Mouse (Mus musculus): ENCODE results near the gene Sf3a2. TPM values are rescaled to one million over a fixed set of nuclear protein-coding genes. Genes with fewer than 3 reads are reported as not detected.

The Sf3a2 gene
- total and polyA plus RNA-seq, 2 experiments from 2014 or later: 20.4 to 66.4 TPM

DNA sequence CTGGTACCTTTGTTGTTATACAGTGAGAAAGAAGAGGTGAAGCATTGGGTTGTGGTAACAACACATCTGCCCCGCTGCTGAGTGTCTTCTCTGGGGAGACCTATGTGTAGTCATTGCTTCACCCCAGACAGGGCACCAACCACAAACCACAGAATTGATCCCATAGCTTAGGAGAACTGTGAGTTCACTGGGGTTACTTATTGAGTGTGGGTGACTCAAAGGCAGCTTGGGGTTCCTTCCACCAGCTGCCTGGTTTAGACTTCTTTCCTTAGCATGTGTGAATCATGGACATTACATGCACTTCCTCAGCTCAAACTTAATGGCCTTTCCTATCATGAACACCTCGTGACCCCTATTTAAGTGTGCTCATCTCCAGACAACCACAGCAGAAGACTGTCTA is 34.5 kb upstream of the Sf3a2 start:
- no peak overlapping the region for H3K4me3 ChIP-seq (ENCODE audit: low read depth, low read length)
- H3K27ac ChIP-seq (ENCODE audit: low read depth, low read length): no peak overlapping the region
- DNase-seq (no peak), ATAC-seq (no peak)
- H3K9ac ChIP-seq: no peak overlapping the region
- no peak overlapping the region for H3K4me2 ChIP-seq (ENCODE audit: low read depth)
- no peaks in the 10 kb centered on the region; the same call in 1 of the 2 replicates for H3K4me1 ChIP-seq (ENCODE audit: insufficient read depth)
- no peak for TF ChIP-seq CTCF (IDR thresholded peaks at IDR 0.05; ENCODE audit: low read depth)
- WGBS: 95% methylated on average over 2 of the region's 2 CpGs
- no peaks in the 10 kb centered on the region for H3K27me3 ChIP-seq (ENCODE audit: insufficient read depth, low read length)
- H3K9me3 ChIP-seq (ENCODE audit: low read length): no peaks in the 10 kb centered on the region
- peaks cover 34% of the 10 kb centered on the region for H3K36me3 ChIP-seq (ENCODE audit: insufficient read depth)

DNA sequence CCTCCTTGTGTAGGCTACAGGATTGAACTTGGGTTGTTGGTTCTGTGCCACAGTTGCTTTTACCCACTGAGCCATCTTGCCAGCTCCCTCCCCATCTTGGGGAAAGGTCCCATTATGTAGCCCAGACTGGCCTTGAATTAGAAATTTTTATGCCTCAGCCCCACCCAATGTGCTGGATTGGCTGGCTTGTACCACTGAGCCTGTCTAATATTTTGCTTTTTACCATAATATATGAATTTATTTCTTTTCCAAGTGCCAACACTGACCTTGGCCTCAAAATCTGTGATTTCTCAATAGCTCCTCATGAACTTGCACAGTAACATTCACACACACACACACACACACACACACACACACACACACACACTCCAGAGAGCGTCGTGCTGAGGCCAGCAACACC is 32.3 kb upstream of the Sf3a2 start:
- Histone ChIP-seq H3K27me3 (ENCODE audit: insufficient read depth, low read length) (no peaks in the 10 kb centered on the region), H3K36me3 (ENCODE audit: insufficient read depth) (peaks cover 53% of the 10 kb centered on the region), H3K4me3 (ENCODE audit: low read depth, low read length) (no peak overlapping the region), H3K4me1 (ENCODE audit: insufficient read depth) (no peaks in the 10 kb centered on the region; the same call in 1 of the 2 replicates), H3K9ac (no peak overlapping the region), H3K9me3 (ENCODE audit: low read length) (no peaks in the 10 kb centered on the region), H3K4me2 (ENCODE audit: low read depth) (no peak overlapping the region), H3K27ac (ENCODE audit: low read depth, low read length) (no peak overlapping the region)
- ATAC-seq (no peak), DNase-seq (no peak)
- 84% methylated on average over 2 of the region's 2 CpGs for WGBS
- no peak for TF ChIP-seq CTCF (IDR thresholded peaks at IDR 0.05; ENCODE audit: low read depth)

DNA sequence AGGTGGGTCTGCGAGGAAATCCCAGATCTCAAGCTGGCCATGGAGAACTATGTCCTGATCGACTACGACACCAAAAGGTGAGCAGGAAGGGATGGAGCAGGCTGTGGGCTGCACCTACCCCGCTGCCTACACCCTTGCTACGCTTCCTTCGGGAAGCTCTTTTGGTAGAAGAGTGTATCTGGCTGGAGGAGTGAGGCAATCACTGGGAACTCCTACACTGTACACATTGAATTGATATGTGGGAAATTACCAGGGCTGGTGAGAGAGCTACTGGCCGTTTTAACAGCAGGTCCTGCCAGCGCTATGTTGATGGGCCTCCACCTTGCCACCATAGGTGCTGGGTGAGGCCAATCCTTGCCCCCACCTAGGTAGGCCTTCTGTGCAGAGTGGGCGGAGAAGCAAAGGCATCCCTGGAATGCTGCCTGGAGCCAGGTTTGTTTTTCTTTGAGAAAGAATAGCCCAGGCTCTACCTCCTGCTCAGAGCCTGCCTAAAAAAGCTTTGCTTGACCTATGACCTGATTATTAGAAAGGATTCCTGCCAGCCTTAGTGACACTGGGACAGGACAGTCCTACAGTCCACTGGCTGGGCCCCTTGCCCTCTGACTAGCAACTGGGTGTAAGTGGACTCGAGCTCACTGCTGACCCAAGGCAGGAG is 31.7 kb upstream of the Sf3a2 start:
- 84% methylated on average over 10 of the region's 10 CpGs for WGBS
- no peak for DNase-seq
- H3K9ac ChIP-seq: no peak overlapping the region
- no peak overlapping the region for H3K27ac ChIP-seq (ENCODE audit: low read depth, low read length)
- ATAC-seq: no peak
- no peaks in the 10 kb centered on the region for H3K9me3 ChIP-seq (ENCODE audit: low read length)
- peaks cover 58% of the 10 kb centered on the region for H3K36me3 ChIP-seq (ENCODE audit: insufficient read depth)
- no peak overlapping the region for H3K4me2 ChIP-seq (ENCODE audit: low read depth)
- H3K4me1 ChIP-seq (ENCODE audit: insufficient read depth): no peaks in the 10 kb centered on the region; the same call in 1 of the 2 replicates
- no peak overlapping the region for H3K4me3 ChIP-seq (ENCODE audit: low read depth, low read length)
- TF ChIP-seq CTCF (IDR thresholded peaks at IDR 0.05; ENCODE audit: low read depth): no peak
- no peaks in the 10 kb centered on the region for H3K27me3 ChIP-seq (ENCODE audit: insufficient read depth, low read length)

DNA sequence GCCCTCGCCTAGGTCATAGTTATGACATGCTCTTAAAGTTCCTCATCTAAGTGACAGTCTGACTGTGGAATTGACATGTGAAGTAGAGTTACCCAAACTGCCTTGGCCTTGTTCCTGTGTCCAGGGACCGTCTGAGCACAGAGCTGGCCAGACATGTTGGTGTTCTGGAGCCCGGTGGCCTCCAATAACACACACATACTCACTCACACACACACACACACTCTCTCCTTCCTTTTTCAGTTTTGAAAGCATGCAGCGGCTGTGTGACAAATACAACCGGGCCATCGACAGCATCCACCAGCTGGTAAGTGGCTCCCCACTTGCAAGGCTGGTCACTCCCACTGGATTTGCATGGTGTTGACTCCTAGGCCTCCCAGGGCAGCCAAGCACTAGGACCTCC is 29.6 kb upstream of the Sf3a2 start:
- Histone ChIP-seq H3K27ac (ENCODE audit: low read depth, low read length) (no peak overlapping the region), H3K4me3 (ENCODE audit: low read depth, low read length) (no peak overlapping the region), H3K36me3 (ENCODE audit: insufficient read depth) (peaks cover 77% of the 10 kb centered on the region), H3K9ac (no peak overlapping the region), H3K4me2 (ENCODE audit: low read depth) (no peak overlapping the region), H3K9me3 (ENCODE audit: low read length) (no peaks in the 10 kb centered on the region), H3K4me1 (ENCODE audit: insufficient read depth) (no peaks in the 10 kb centered on the region), H3K27me3 (ENCODE audit: insufficient read depth, low read length) (no peaks in the 10 kb centered on the region)
- DNase-seq (no peak), ATAC-seq (no peak)
- TF ChIP-seq CTCF (IDR thresholded peaks at IDR 0.05; ENCODE audit: low read depth): no peak
- 93% methylated on average over 6 of the region's 6 CpGs for WGBS

DNA sequence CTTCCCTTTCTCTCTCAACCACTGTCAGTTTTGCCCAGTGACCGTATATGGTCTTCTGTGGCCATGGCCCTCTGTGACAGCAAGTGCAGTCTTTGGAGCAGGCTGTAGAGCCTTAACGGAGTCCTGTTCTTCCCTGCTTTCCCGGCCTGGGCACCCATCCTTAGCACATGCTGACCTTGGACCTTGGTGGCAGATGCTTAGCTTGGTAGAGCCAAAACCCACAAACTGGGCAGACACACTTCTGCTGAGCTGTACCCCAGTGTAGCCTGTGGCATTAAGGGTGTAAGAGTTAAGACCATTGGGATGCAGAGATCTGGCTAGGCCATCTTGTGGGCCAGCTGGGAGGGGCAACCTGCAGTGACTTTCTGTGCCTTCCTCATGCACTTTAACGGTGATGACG is 24.2 kb upstream of the Sf3a2 start:
- DNase-seq (no peak), ATAC-seq (no peak)
- H3K4me1 ChIP-seq (ENCODE audit: insufficient read depth): peaks cover 6% of the 10 kb centered on the region; the same call in 1 of the 2 replicates
- no peaks in the 10 kb centered on the region for H3K27me3 ChIP-seq (ENCODE audit: insufficient read depth, low read length)
- H3K27ac ChIP-seq (ENCODE audit: low read depth, low read length): peak overlapping the region; percentile 85
- peak overlapping the region; percentile 22; the same call in 1 of the 2 replicates for H3K9ac ChIP-seq
- no peak overlapping the region for H3K4me3 ChIP-seq (ENCODE audit: low read depth, low read length)
- WGBS: 89% methylated on average over 5 of the region's 5 CpGs
- peaks cover 95% of the 10 kb centered on the region for H3K36me3 ChIP-seq (ENCODE audit: insufficient read depth)
- no peak overlapping the region for H3K4me2 ChIP-seq (ENCODE audit: low read depth)
- TF ChIP-seq CTCF (IDR thresholded peaks at IDR 0.05; ENCODE audit: low read depth): no peak
- H3K9me3 ChIP-seq (ENCODE audit: low read length): no peaks in the 10 kb centered on the region

DNA sequence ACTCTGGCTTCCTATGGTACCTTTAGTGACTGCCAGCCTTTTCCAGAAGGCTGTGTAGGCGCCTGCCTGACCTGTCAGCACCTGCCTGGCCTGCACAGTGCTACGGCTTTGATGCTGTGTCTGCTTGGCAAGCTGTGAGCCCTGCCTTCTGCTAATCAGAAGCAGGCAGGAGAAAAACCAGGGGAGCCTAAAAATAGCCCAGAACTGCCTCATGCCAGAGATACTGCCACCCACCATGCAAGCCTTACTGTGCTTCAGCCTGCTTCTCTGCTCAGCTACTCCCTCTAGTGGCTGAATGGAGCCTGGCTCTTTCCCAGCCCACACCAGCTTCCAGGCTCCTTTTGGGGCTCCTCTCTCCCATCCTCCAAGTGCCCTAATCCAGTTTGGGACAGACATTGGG is 23.4 kb upstream of the Sf3a2 start:
- Histone ChIP-seq H3K27me3 (ENCODE audit: insufficient read depth, low read length) (no peaks in the 10 kb centered on the region), H3K36me3 (ENCODE audit: insufficient read depth) (peaks cover 97% of the 10 kb centered on the region), H3K4me2 (ENCODE audit: low read depth) (no peak overlapping the region), H3K9me3 (ENCODE audit: low read length) (no peaks in the 10 kb centered on the region), H3K4me3 (ENCODE audit: low read depth, low read length) (no peak overlapping the region), H3K9ac (peak overlapping the region; percentile 22; the same call in 1 of the 2 replicates), H3K27ac (ENCODE audit: low read depth, low read length) (peak overlapping the region; percentile 85), H3K4me1 (ENCODE audit: insufficient read depth) (peaks cover 6% of the 10 kb centered on the region; the same call in 1 of the 2 replicates)
- DNase-seq (peak; percentile 87), ATAC-seq (peak; percentile 97)
- WGBS: 23% methylated on average over 2 of the region's 2 CpGs
- TF ChIP-seq CTCF (IDR thresholded peaks at IDR 0.05; ENCODE audit: low read depth): peak; percentile 95

DNA sequence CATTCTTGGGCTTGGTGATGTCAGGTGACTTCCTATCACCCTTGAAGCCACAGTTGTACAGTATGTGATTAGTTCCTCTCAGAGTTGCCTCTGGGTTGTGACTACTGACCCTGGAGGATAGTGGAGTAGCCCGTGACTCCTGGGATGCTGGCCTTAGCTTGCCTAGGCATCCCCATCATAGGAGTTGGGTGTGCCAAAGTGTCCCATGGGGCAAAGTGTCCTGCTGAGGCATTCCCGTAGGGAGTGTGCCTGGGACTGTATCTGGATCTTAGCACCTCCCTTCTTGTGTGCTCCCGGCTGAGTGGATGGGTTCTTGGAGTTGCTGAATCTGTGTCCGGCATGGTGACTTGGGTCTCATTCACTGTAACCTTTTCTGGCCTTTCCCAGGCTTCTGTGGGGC is 23.0 kb upstream of the Sf3a2 start:
- H3K4me3 ChIP-seq (ENCODE audit: low read depth, low read length): no peak overlapping the region
- H3K36me3 ChIP-seq (ENCODE audit: insufficient read depth): peaks cover 97% of the 10 kb centered on the region
- no peak overlapping the region for H3K4me2 ChIP-seq (ENCODE audit: low read depth)
- H3K9me3 ChIP-seq (ENCODE audit: low read length): no peaks in the 10 kb centered on the region
- 90% methylated on average over 4 of the region's 4 CpGs for WGBS
- H3K9ac ChIP-seq: no peak overlapping the region
- peak; percentile 10; the same call in 1 of the 2 replicates for ATAC-seq
- no peak for TF ChIP-seq CTCF (IDR thresholded peaks at IDR 0.05; ENCODE audit: low read depth)
- H3K27ac ChIP-seq (ENCODE audit: low read depth, low read length): peak overlapping the region; percentile 85; the same call in 1 of the 2 replicates
- peaks cover 6% of the 10 kb centered on the region; the same call in 1 of the 2 replicates for H3K4me1 ChIP-seq (ENCODE audit: insufficient read depth)
- no peak for DNase-seq
- no peaks in the 10 kb centered on the region for H3K27me3 ChIP-seq (ENCODE audit: insufficient read depth, low read length)
